ENCODE assay signal across 19 mouse cellular contexts in genomic region chr11:54115911-54116310, GRCm38 (mm10). TPM values are rescaled to one million over a fixed set of nuclear protein-coding genes. Genes with fewer than 3 reads are reported as not detected.
A peak's percentile ranks its signal among the peaks of the same experiment; 100 is the strongest.
DNase-seq lines count a peak whose midpoint lies in the region; ATAC-seq lines count a peak whose summit lies in the region.
"Had no signal": no experiment of that assay in that cellular context is flagged by ENCODE, and none has a peak within 500 bp of the region (broad histone marks: within the 10 kb centered on the region; RNA-seq: fewer than 3 reads in every experiment).

No protein-coding gene starts in this region.

- ATAC-seq in kidney, embryonic 14.5 days (ENCODE audit: low FRiP score, low TSS enrichment), result no peak
- ATAC-seq: CD4-positive, CD25-positive, alpha-beta regulatory T cell, adult 4 months; forebrain, embryonic 14.5 days had no signal

- H3K4me3 ChIP-seq in kidney, embryonic 14.5 days (ENCODE audit: low read length), result no peak overlapping the region
- H3K4me3 ChIP-seq: erythroblast, embryonic 14.5 days; limb, embryonic 13.5 days; liver, embryonic 13.5 days; midbrain, embryonic 10.5 days had no signal

- intact Hi-C loops in heart, postnatal 36 days (cut with DNase I), result loop anchor here (10.0 kb wide), 1 partner anchor 409 kb away; the partner anchor contains the start of gene Rapgef6
- intact Hi-C loops in left cerebral cortex, postnatal 25 days (cut with DNase I), result no loop called here

- H3K4me2 ChIP-seq in kidney, embryonic 14.5 days (replicated peaks; ENCODE audit: low read depth, low read length), result no peak overlapping the region
- H3K4me2 ChIP-seq: limb, embryonic 13.5 days; liver, embryonic 13.5 days; lung, embryonic 14.5 days had no signal

- no peak overlapping the region for H3K9ac ChIP-seq in kidney, embryonic 14.5 days (ENCODE audit: low read depth, low read length)
- H3K9ac ChIP-seq: limb, embryonic 13.5 days; liver, embryonic 13.5 days; lung, embryonic 14.5 days had no signal

- no peak overlapping the region for H3K27ac ChIP-seq in kidney, embryonic 14.5 days (ENCODE audit: low read depth, low read length)
- H3K27ac ChIP-seq: limb, embryonic 13.5 days; liver, embryonic 13.5 days; midbrain, embryonic 10.5 days had no signal

- H3K27me3 ChIP-seq in kidney, embryonic 14.5 days (ENCODE audit: control insufficient read depth, insufficient read depth, low read length), result no peaks in the 10 kb centered on the region
- H3K27me3 ChIP-seq: limb, embryonic 13.5 days had no signal

- peak; percentile 11 to 23 for DNase-seq in adrenal gland, adult (ENCODE audit: inconsistent age in 2 of 2, low spot score in 1 of 2)
- no peak for DNase-seq in adrenal gland, postnatal 25 days
- DNase-seq in heart, adult 11 months, result peak; percentile 95
- DNase-seq in heart, postnatal 36 days, result no peak
- peak; percentile 52 for DNase-seq in kidney, adult 9 months
- peak; percentile 29 to 74 for DNase-seq in kidney, postnatal 25 days
- DNase-seq in left cerebral cortex, postnatal 25 days (ENCODE audit: low spot score in 2 of 2), result no peak
- DNase-seq: gastrocnemius, postnatal 25 days; layer of hippocampus, adult 9-11 months; liver, embryonic 13.5 days; lung, embryonic 14.5 days; right cerebral cortex, postnatal 25 days; thymus, postnatal 36 days had no signal

- peaks cover 17% of the 10 kb centered on the region; the same call in 1 of the 2 replicates for H3K36me3 ChIP-seq in kidney, embryonic 14.5 days (ENCODE audit: control insufficient read depth, insufficient read depth, low read length)

- H3K4me1 ChIP-seq in kidney, embryonic 14.5 days (ENCODE audit: control insufficient read depth, insufficient read depth, low read length), result peaks cover 19% of the 10 kb centered on the region; the same call in 1 of the 2 replicates

- WGBS in kidney, embryonic 14.5 days, result 54% methylated on average over 3 of the region's 3 CpGs

- no peaks in the 10 kb centered on the region for H3K9me3 ChIP-seq in kidney, embryonic 14.5 days (ENCODE audit: control insufficient read depth, low read length)
- H3K9me3 ChIP-seq: limb, embryonic 13.5 days; liver, embryonic 13.5 days; midbrain, embryonic 10.5 days had no signal

RNA-seq across cellular contexts. Expression of gene P4ha2, which starts 16.0 kb away (rescaled TPM):
- total RNA-seq in adrenal gland, postnatal 25 days (2021), result 30.0 and 36.7 TPM in 2 replicates
- 10 to 100 TPM; 44.0 to 66.1 TPM for total RNA-seq in heart, postnatal 36 days (2021)
- polyA plus RNA-seq in kidney, embryonic 14.5 days (2014; fragmentation: Nextera tagmentation; extraction: Ambion mirVana), result 19.3 and 25.1 TPM in 2 replicates
- 10 to 100 TPM; 17.5 to 22.2 TPM for total RNA-seq in left cerebral cortex, postnatal 25 days (2021)
- polyA plus RNA-seq: CD4-positive, CD25-positive, alpha-beta regulatory T cell, adult 4 months; erythroblast, embryonic 14.5 days had no signal

RNA-seq across cellular contexts. Expression of gene Pdlim4, which starts 47.1 kb away (rescaled TPM):
- 20.6 and 37.9 TPM in 2 replicates for total RNA-seq in adrenal gland, postnatal 25 days (2021)
- 10 to 100 TPM; 29.4 to 37.1 TPM for total RNA-seq in heart, postnatal 36 days (2021)
- 52.1 and 54.6 TPM in 2 replicates for polyA plus RNA-seq in kidney, embryonic 14.5 days (2014; fragmentation: Nextera tagmentation; extraction: Ambion mirVana)
- 10 to 100 TPM; 11.8 to 13.2 TPM for total RNA-seq in left cerebral cortex, postnatal 25 days (2021)

Comparison
In these comparisons a context has a peak if more than half of its experiments do, and no peak if none do; other contexts are left out.
1. DNase-seq: peak in adrenal gland, adult (2 of 2), heart, adult 11 months (single experiment), kidney, adult 9 months (single experiment) and kidney, postnatal 25 days (2 of 2); none in adrenal gland, postnatal 25 days (single experiment), heart, postnatal 36 days (0 of 2) and left cerebral cortex, postnatal 25 days (0 of 2).